Comparison of ENCODE assay signal across 21 mouse cellular contexts in genomic region chr3:53002076-53002475, GRCm38 (mm10). TPM values are rescaled to one million over a fixed set of nuclear protein-coding genes. Genes with fewer than 3 reads are reported as not detected.
DNase-seq lines count a peak whose midpoint lies in the region; ATAC-seq and TF ChIP-seq lines count a peak whose summit lies in the region.
"Had no signal": no experiment of that assay in that cellular context is flagged by ENCODE, and none has a peak within 500 bp of the region (broad histone marks: within the 10 kb centered on the region; RNA-seq: fewer than 3 reads in every experiment).

No protein-coding gene starts in this region.

- 47% methylated on average over 6 of the region's 6 CpGs for whole genome bisulfite sequencing in kidney, postnatal 0 days
- 35% methylated on average over 6 of the region's 6 CpGs for WGBS in lung, embryonic 14.5 days
- 73% methylated on average over 6 of the region's 6 CpGs for WGBS in lung, adult 2 months

- H3K36me3 ChIP-seq in kidney, postnatal 0 days (ENCODE audit: insufficient read depth, low read length), result peaks cover 27% of the 10 kb centered on the region
- peaks cover 53% of the 10 kb centered on the region for H3K36me3 ChIP-seq in lung, embryonic 14.5 days (ENCODE audit: insufficient read depth)

- no peak for TF ChIP-seq CTCF in kidney, postnatal 0 days (IDR thresholded peaks at IDR 0.05; ENCODE audit: low read depth)
- TF ChIP-seq CTCF in lung, embryonic 14.5 days (IDR thresholded peaks at IDR 0.05; ENCODE audit: low read depth), result no peak
- no peak for TF ChIP-seq CTCF in lung, adult 2 months (IDR thresholded peaks at IDR 0.05; ENCODE audit: insufficient read depth, low read length)

- H3K4me1 ChIP-seq in kidney, postnatal 0 days (replicated peaks; ENCODE audit: insufficient read depth, low read length), result 0 out of 2 replicates have a peak, but pooled peaks cover 5% of the 10 kb centered on the region
- no peaks in the 10 kb centered on the region for H3K4me1 ChIP-seq in lung, embryonic 14.5 days (ENCODE audit: insufficient read depth)
- no peaks in the 10 kb centered on the region for H3K4me1 ChIP-seq in lung, adult 2 months (ENCODE audit: control insufficient read depth, insufficient read depth, low read length)
- H3K4me1 ChIP-seq: embryonic facial prominence, embryonic 15.5 days; forebrain, embryonic 10.5 days; hindbrain, embryonic 12.5 days had no signal

- H3K9ac ChIP-seq in kidney, postnatal 0 days (ENCODE audit: low read depth, low read length), result no peak overlapping the region
- H3K9ac ChIP-seq in lung, embryonic 14.5 days, result no peak overlapping the region
- H3K9ac ChIP-seq: embryonic facial prominence, embryonic 15.5 days; hindbrain, embryonic 12.5 days had no signal

- H3K9me3 ChIP-seq in kidney, postnatal 0 days (replicated peaks; ENCODE audit: low read length), result no peaks in the 10 kb centered on the region
- no peaks in the 10 kb centered on the region for H3K9me3 ChIP-seq in lung, embryonic 14.5 days (ENCODE audit: low read depth, low read length)
- H3K9me3 ChIP-seq: embryonic facial prominence, embryonic 15.5 days; forebrain, embryonic 10.5 days; heart, embryonic 10.5 days; hindbrain, embryonic 12.5 days had no signal

- no peaks in the 10 kb centered on the region for H3K27me3 ChIP-seq in kidney, postnatal 0 days (ENCODE audit: insufficient read depth, low read length)
- H3K27me3 ChIP-seq in lung, embryonic 14.5 days (ENCODE audit: insufficient read depth, low read length), result no peaks in the 10 kb centered on the region
- H3K27me3 ChIP-seq: embryonic facial prominence, embryonic 15.5 days; hindbrain, embryonic 12.5 days had no signal

- peak; percentile 50 for DNase-seq in kidney, postnatal 0 days (ENCODE audit: low spot score)
- DNase-seq in kidney, postnatal 25 days, result no peak
- peak; percentile 73 for DNase-seq in lung, embryonic 14.5 days
- DNase-seq in lung, postnatal 4 days, result no peak
- peak; percentile 12 for DNase-seq in lung, postnatal 14 days
- DNase-seq in lung, adult 2 months, result no peak
- DNase-seq: adrenal gland, adult 2 months; adrenal gland, postnatal 25 days; cerebellum, adult 18-20 months; cerebellum, adult 9-11 months; cerebellum, postnatal 36 days; gastrocnemius, adult 2 months; gastrocnemius, postnatal 25 days; heart, postnatal 10 days; heart, postnatal 4 days had no signal

- no peak for ATAC-seq in kidney, postnatal 0 days (replicated peaks; ENCODE audit: low FRiP score, low read depth)
- peak; percentile 52; the same call in 1 of the 2 replicates for ATAC-seq in lung, embryonic 14.5 days (ENCODE audit: insufficient read depth)
- ATAC-seq: forebrain, embryonic 14.5 days had no signal

- H3K4me2 ChIP-seq in kidney, postnatal 0 days (ENCODE audit: low read length), result no peak overlapping the region
- no peak overlapping the region for H3K4me2 ChIP-seq in lung, embryonic 14.5 days
- H3K4me2 ChIP-seq: embryonic facial prominence, embryonic 15.5 days; hindbrain, embryonic 12.5 days had no signal

- no peak overlapping the region for H3K4me3 ChIP-seq in kidney, postnatal 0 days (replicated peaks; ENCODE audit: low read depth, low read length)
- no peak overlapping the region for H3K4me3 ChIP-seq in lung, embryonic 14.5 days (ENCODE audit: low read depth, low read length)
- H3K4me3 ChIP-seq in lung, adult 2 months (replicated peaks; ENCODE audit: extremely low read depth, low read depth, low read length), result no peak overlapping the region
- H3K4me3 ChIP-seq: embryonic facial prominence, embryonic 15.5 days; erythroblast, embryonic 14.5 days; forebrain, embryonic 10.5 days; gastrocnemius, adult 2 months; heart, embryonic 10.5 days; hindbrain, embryonic 12.5 days had no signal

- TF ChIP-seq POLR2A in lung, adult 2 months (IDR thresholded peaks at IDR 0.05; ENCODE audit: borderline replicate concordance, extremely low read depth, low read depth, low read length), result no peak

- no peak overlapping the region for H3K27ac ChIP-seq in kidney, postnatal 0 days
- no peak overlapping the region for H3K27ac ChIP-seq in lung, embryonic 14.5 days (ENCODE audit: low read depth)
- H3K27ac ChIP-seq: embryonic facial prominence, embryonic 15.5 days; forebrain, embryonic 10.5 days; gastrocnemius, adult 2 months; heart, embryonic 10.5 days; hindbrain, embryonic 12.5 days had no signal

RNA-seq across cellular contexts. Expression of gene Cog6, which starts 15.0 kb away (rescaled TPM):
- 42.1 and 44.4 TPM in 2 replicates for polyA plus RNA-seq in kidney, postnatal 0 days (2015; fragmentation: Nextera tagmentation; extraction: Ambion mirVana)
- 43.4 and 47.3 TPM in 2 replicates for polyA plus RNA-seq in lung, embryonic 14.5 days (2014; fragmentation: Nextera tagmentation; extraction: Ambion mirVana)
- 12.4 and 15.8 TPM in 2 replicates for polyA plus RNA-seq in lung, adult 2 months (2012; rRNA removed)

RNA-seq across cellular contexts. Expression of gene Lhfp, which starts 39.3 kb away (rescaled TPM):
- 161 and 166 TPM in 2 replicates for polyA plus RNA-seq in kidney, postnatal 0 days (2015; fragmentation: Nextera tagmentation; extraction: Ambion mirVana)
- 61.9 and 63.8 TPM in 2 replicates for polyA plus RNA-seq in lung, embryonic 14.5 days (2014; fragmentation: Nextera tagmentation; extraction: Ambion mirVana)
- 243 and 288 TPM in 2 replicates for polyA plus RNA-seq in lung, adult 2 months (2012; rRNA removed)
- polyA plus RNA-seq: erythroblast, embryonic 14.5 days had no signal

Comparison
In these comparisons a context has a peak if more than half of its experiments do, and no peak if none do; other contexts are left out.
1. DNase-seq: peak in kidney, postnatal 0 days (single experiment), lung, embryonic 14.5 days (single experiment) and lung, postnatal 14 days (single experiment); none in kidney, postnatal 25 days (0 of 2), lung, postnatal 4 days (0 of 2) and lung, adult 2 months (single experiment).